9 mouse cellular contexts compared by ENCODE assay signal in genomic region chr11:107151809-107152208, GRCm38 (mm10). TPM values are rescaled to one million over a fixed set of nuclear protein-coding genes. Genes with fewer than 3 reads are reported as not detected.
DNase-seq lines count a peak whose midpoint lies in the region; ATAC-seq and TF ChIP-seq lines count a peak whose summit lies in the region.
"Had no signal": no experiment of that assay in that cellular context is flagged by ENCODE, and none has a peak within 500 bp of the region (broad histone marks: within the 10 kb centered on the region; RNA-seq: fewer than 3 reads in every experiment).

No protein-coding gene starts in this region.

- no peak overlapping the region for H3K4me3 ChIP-seq in heart, adult 2 months
- no peak overlapping the region for H3K4me3 ChIP-seq in heart, embryonic 10.5 days
- H3K4me3 ChIP-seq in midbrain, embryonic 14.5 days (replicated peaks; ENCODE audit: low read depth, low read length), result no peak overlapping the region
- no peak overlapping the region for H3K4me3 ChIP-seq in midbrain, embryonic 11.5 days (ENCODE audit: low read depth, low read length)
- no peak overlapping the region for H3K4me3 ChIP-seq in embryonic facial prominence, embryonic 10.5 days
- H3K4me3 ChIP-seq: neural tube, embryonic 13.5 days had no signal

- no peak for TF ChIP-seq POLR2A in heart, adult 2 months (IDR thresholded peaks at IDR 0.05; ENCODE audit: insufficient read depth, low read depth, low read length)

- no peak for DNase-seq in heart, adult 2 months
- no peak for DNase-seq in heart, embryonic 10.5 days (ENCODE audit: low spot score)
- peak; percentile 7 for DNase-seq in midbrain, embryonic 14.5 days
- no peak for DNase-seq in midbrain, embryonic 11.5 days (ENCODE audit: low spot score, missing footprints)
- DNase-seq in embryonic facial prominence, embryonic 10.5 days (ENCODE audit: low spot score), result peak; percentile 13
- DNase-seq in testis, postnatal 14 days (ENCODE audit: low spot score), result peak; percentile 31
- DNase-seq in adrenal gland, adult 18-20 months (ENCODE audit: low spot score in 2 of 2), result no peak
- no peak for DNase-seq in urinary bladder, adult 2 months (ENCODE audit: low spot score)

- H3K9me3 ChIP-seq in heart, embryonic 10.5 days, result no peaks in the 10 kb centered on the region
- no peaks in the 10 kb centered on the region for H3K9me3 ChIP-seq in midbrain, embryonic 14.5 days (ENCODE audit: control insufficient read depth, low read length)
- H3K9me3 ChIP-seq in midbrain, embryonic 11.5 days (ENCODE audit: control insufficient read depth, low read length), result no peaks in the 10 kb centered on the region
- no peaks in the 10 kb centered on the region for H3K9me3 ChIP-seq in embryonic facial prominence, embryonic 10.5 days
- H3K9me3 ChIP-seq: neural tube, embryonic 13.5 days had no signal

- 80% methylated on average over 7 of the region's 7 CpGs for WGBS in heart, adult 2 months
- 63% methylated on average over 7 of the region's 7 CpGs for WGBS in heart, embryonic 10.5 days
- 77% methylated on average over 7 of the region's 7 CpGs for WGBS in midbrain, embryonic 14.5 days
- WGBS in midbrain, embryonic 11.5 days, result 74% methylated on average over 7 of the region's 7 CpGs
- WGBS in embryonic facial prominence, embryonic 10.5 days, result 74% methylated on average over 7 of the region's 7 CpGs

- no peak for ATAC-seq in midbrain, embryonic 14.5 days (ENCODE audit: low FRiP score, low TSS enrichment)
- no peak for ATAC-seq in midbrain, embryonic 11.5 days (ENCODE audit: low FRiP score)

- peak; percentile 68 for TF ChIP-seq CTCF in heart, adult 2 months (IDR thresholded peaks at IDR 0.05)

- intact Hi-C loops in heart, adult 2 months (cut with DNase I), result no loop called here

- H3K79me2 ChIP-seq in heart, adult 2 months (replicated peaks; ENCODE audit: control insufficient read depth, insufficient read depth, low read length), result no peaks in the 10 kb centered on the region; the same call in 1 of the 2 replicates

- H3K4me1 ChIP-seq in heart, adult 2 months (ENCODE audit: control insufficient read depth, insufficient read depth, low read length), result peaks cover 2% of the 10 kb centered on the region; the same call in 1 of the 2 replicates
- peaks cover 5% of the 10 kb centered on the region; the same call in 1 of the 2 replicates for H3K4me1 ChIP-seq in heart, embryonic 10.5 days
- H3K4me1 ChIP-seq in midbrain, embryonic 14.5 days (ENCODE audit: control insufficient read depth, insufficient read depth, low read length), result no peaks in the 10 kb centered on the region
- no peaks in the 10 kb centered on the region for H3K4me1 ChIP-seq in midbrain, embryonic 11.5 days (ENCODE audit: control insufficient read depth, insufficient read depth, low read length)
- H3K4me1 ChIP-seq in embryonic facial prominence, embryonic 10.5 days, result no peaks in the 10 kb centered on the region
- H3K4me1 ChIP-seq: neural tube, embryonic 13.5 days had no signal

- H3K36me3 ChIP-seq in heart, adult 2 months (ENCODE audit: control insufficient read depth, insufficient read depth, low read length), result no peaks in the 10 kb centered on the region
- H3K36me3 ChIP-seq in heart, embryonic 10.5 days, result no peaks in the 10 kb centered on the region
- H3K36me3 ChIP-seq in midbrain, embryonic 14.5 days (ENCODE audit: control insufficient read depth, insufficient read depth, low read length), result no peaks in the 10 kb centered on the region
- no peaks in the 10 kb centered on the region for H3K36me3 ChIP-seq in midbrain, embryonic 11.5 days (ENCODE audit: control insufficient read depth, insufficient read depth, low read length)
- no peaks in the 10 kb centered on the region for H3K36me3 ChIP-seq in embryonic facial prominence, embryonic 10.5 days (replicated peaks)
- H3K36me3 ChIP-seq: neural tube, embryonic 13.5 days had no signal

- H3K9ac ChIP-seq in heart, adult 2 months (ENCODE audit: low read depth, low read length), result no peak overlapping the region
- no peak overlapping the region for H3K9ac ChIP-seq in midbrain, embryonic 14.5 days (replicated peaks; ENCODE audit: low read length)
- H3K9ac ChIP-seq in midbrain, embryonic 11.5 days (ENCODE audit: low read length), result no peak overlapping the region
- H3K9ac ChIP-seq: neural tube, embryonic 13.5 days had no signal

- no peak for TF ChIP-seq EP300 in heart, adult 2 months (IDR thresholded peaks at IDR 0.05; ENCODE audit: insufficient read depth, low read depth, low read length)

- H3K4me2 ChIP-seq in midbrain, embryonic 14.5 days (ENCODE audit: low read length), result no peak overlapping the region
- H3K4me2 ChIP-seq in midbrain, embryonic 11.5 days, result no peak overlapping the region
- H3K4me2 ChIP-seq: neural tube, embryonic 13.5 days had no signal

- H3K27ac ChIP-seq in heart, adult 2 months, result no peak overlapping the region
- H3K27ac ChIP-seq in heart, embryonic 10.5 days, result no peak overlapping the region
- no peak overlapping the region for H3K27ac ChIP-seq in midbrain, embryonic 14.5 days (replicated peaks; ENCODE audit: low read depth, low read length)
- H3K27ac ChIP-seq in midbrain, embryonic 11.5 days (ENCODE audit: low read depth, low read length), result no peak overlapping the region
- no peak overlapping the region for H3K27ac ChIP-seq in embryonic facial prominence, embryonic 10.5 days (replicated peaks)
- H3K27ac ChIP-seq: neural tube, embryonic 13.5 days had no signal

- peaks cover 1% of the 10 kb centered on the region; the same call in 1 of the 2 replicates for H3K27me3 ChIP-seq in heart, adult 2 months (ENCODE audit: control insufficient read depth, insufficient read depth, low read length)
- H3K27me3 ChIP-seq in heart, embryonic 10.5 days (ENCODE audit: insufficient read depth, poor library complexity, severe bottlenecking), result no peaks in the 10 kb centered on the region
- no peaks in the 10 kb centered on the region for H3K27me3 ChIP-seq in midbrain, embryonic 14.5 days (ENCODE audit: control insufficient read depth, insufficient read depth, low read length)
- no peaks in the 10 kb centered on the region for H3K27me3 ChIP-seq in midbrain, embryonic 11.5 days (ENCODE audit: control insufficient read depth, insufficient read depth, low read length)
- H3K27me3 ChIP-seq in embryonic facial prominence, embryonic 10.5 days (replicated peaks; ENCODE audit: low read depth, poor library complexity, severe bottlenecking), result no peaks in the 10 kb centered on the region
- H3K27me3 ChIP-seq: neural tube, embryonic 13.5 days had no signal

RNA-seq across cellular contexts. Expression of gene Bptf, which starts 19.9 kb away (rescaled TPM):
- total RNA-seq in heart, adult 2 months (2021), result 10 to 100 TPM; 25.6 to 27.5 TPM
- 11.7 and 13.1 TPM in 2 replicates for polyA plus RNA-seq in heart, adult 2 months (2012; rRNA removed)
- polyA plus RNA-seq in heart, embryonic 10.5 days (2016; fragmentation: Nextera tagmentation; extraction: Ambion mirVana), result 19.1 and 25.5 TPM in 2 replicates
- polyA plus RNA-seq in midbrain, embryonic 14.5 days (2014; fragmentation: Nextera tagmentation; extraction: Ambion mirVana), result 40.4 and 46.9 TPM in 2 replicates
- polyA plus RNA-seq in midbrain, embryonic 11.5 days (2014; fragmentation: Nextera tagmentation; extraction: Ambion mirVana), result 38.5 and 41.8 TPM in 2 replicates
- polyA plus RNA-seq in embryonic facial prominence, embryonic 10.5 days (2016; fragmentation: Nextera tagmentation; extraction: Ambion mirVana), result 33.8 and 34.9 TPM in 2 replicates
- 10 to 100 TPM; 34.2 to 37.6 TPM for total RNA-seq in adrenal gland, adult 18-20 months (2021)
- 23.2 and 36.2 TPM in 2 replicates for polyA plus RNA-seq in urinary bladder, adult 2 months (2012; rRNA removed)

RNA-seq across cellular contexts. Expression of gene Nol11, which starts 37.4 kb away (rescaled TPM):
- total RNA-seq in heart, adult 2 months (2021), result 10 to 100 TPM; 18.3 to 18.6 TPM
- polyA plus RNA-seq in heart, adult 2 months (2012; rRNA removed), result 8.2 and 13.9 TPM in 2 replicates
- 59.5 and 63.0 TPM in 2 replicates for polyA plus RNA-seq in heart, embryonic 10.5 days (2016; fragmentation: Nextera tagmentation; extraction: Ambion mirVana)
- 43.3 and 57.7 TPM in 2 replicates for polyA plus RNA-seq in midbrain, embryonic 14.5 days (2014; fragmentation: Nextera tagmentation; extraction: Ambion mirVana)
- polyA plus RNA-seq in midbrain, embryonic 11.5 days (2014; fragmentation: Nextera tagmentation; extraction: Ambion mirVana), result 68.3 and 76.1 TPM in 2 replicates
- polyA plus RNA-seq in embryonic facial prominence, embryonic 10.5 days (2016; fragmentation: Nextera tagmentation; extraction: Ambion mirVana), result 70.7 and 73.3 TPM in 2 replicates
- total RNA-seq in adrenal gland, adult 18-20 months (2021), result 10 to 100 TPM; 22.0 to 22.3 TPM
- polyA plus RNA-seq in urinary bladder, adult 2 months (2012; rRNA removed), result 17.0 and 19.5 TPM in 2 replicates

Comparison
In these comparisons a context has a peak if more than half of its experiments do, and no peak if none do; other contexts are left out.
1. DNase-seq: peak in midbrain, embryonic 14.5 days (single experiment), embryonic facial prominence, embryonic 10.5 days (single experiment) and testis, postnatal 14 days (single experiment); none in heart, adult 2 months (0 of 2), heart, embryonic 10.5 days (single experiment), midbrain, embryonic 11.5 days (single experiment), adrenal gland, adult 18-20 months (0 of 2) and urinary bladder, adult 2 months (single experiment).